Mouse (Mus musculus): ENCODE measurements around the gene Tnfrsf25. TPM values are rescaled to one million over a fixed set of nuclear protein-coding genes. Genes with fewer than 3 reads are reported as not detected.

Gene Tnfrsf25
- polyA plus RNA-seq, 1 experiment from 2014 or later, result 0.94 TPM

DNA sequence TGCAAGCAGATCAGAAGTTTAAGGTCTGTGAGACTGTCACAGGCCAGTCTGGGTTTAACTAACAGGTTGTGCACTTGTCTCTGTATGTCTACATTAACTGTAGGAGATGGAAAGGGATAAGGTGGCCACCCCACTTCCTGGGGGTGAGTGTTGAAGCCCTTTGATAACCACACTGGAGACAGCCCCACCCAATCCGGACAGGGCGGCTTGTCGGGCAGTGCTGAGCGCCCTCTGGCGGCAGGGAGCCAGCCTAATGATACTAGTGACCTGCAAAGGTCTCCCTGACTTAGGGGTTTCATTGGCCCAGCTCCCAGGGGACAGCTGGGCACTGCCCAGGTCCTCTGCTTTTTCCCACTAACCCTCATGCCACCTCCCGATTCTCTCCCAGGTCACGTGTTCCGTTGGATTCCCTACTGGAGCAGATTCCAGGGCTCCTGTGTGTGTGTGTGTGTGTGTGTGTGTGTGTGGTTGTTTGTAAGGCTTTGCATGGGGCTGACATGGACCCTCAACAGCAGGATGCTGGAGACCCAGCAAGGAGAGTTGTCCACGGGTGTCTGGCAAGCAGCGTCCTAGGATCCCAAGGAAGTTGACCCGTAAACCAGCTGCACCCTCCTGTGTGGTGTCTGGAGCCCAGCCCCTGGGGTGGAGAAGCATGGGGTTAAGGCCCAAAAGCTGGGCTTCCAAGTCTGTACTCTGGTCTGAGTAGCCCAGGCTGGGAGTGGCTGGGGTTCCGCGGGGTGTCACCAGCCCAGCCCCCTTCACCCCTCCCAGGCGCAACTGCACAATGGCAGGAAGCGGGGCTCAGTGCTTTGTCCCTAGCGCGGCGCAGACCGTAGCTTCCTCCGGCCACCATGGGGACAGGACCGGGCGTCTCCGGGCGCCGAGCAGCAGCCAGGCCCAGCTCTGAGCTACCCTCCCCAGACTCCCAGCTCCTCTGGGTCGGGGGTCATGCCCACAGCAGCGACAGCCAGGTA, 19.5 kb upstream of the Tnfrsf25 start:
- ATAC-seq (replicated peaks; ENCODE audit: insufficient number of reproducible peaks, insufficient read depth, low FRiP score, low read depth), result peak; percentile 53
- peaks cover 37% of the 10 kb centered on the region for H3K4me1 ChIP-seq (replicated peaks)
- 36% methylated on average over 27 of the region's 27 CpGs for WGBS
- no peaks in the 10 kb centered on the region for H3K27me3 ChIP-seq
- no peaks in the 10 kb centered on the region for H3K9me3 ChIP-seq (replicated peaks)
- peak overlapping the region; percentile 52 for H3K4me2 ChIP-seq
- peak overlapping the region; percentile 47 for H3K4me3 ChIP-seq
- H3K27ac ChIP-seq, result peak overlapping the region; percentile 81
- no peaks in the 10 kb centered on the region for H3K36me3 ChIP-seq
- H3K9ac ChIP-seq, result peak overlapping the region; percentile 10

DNA sequence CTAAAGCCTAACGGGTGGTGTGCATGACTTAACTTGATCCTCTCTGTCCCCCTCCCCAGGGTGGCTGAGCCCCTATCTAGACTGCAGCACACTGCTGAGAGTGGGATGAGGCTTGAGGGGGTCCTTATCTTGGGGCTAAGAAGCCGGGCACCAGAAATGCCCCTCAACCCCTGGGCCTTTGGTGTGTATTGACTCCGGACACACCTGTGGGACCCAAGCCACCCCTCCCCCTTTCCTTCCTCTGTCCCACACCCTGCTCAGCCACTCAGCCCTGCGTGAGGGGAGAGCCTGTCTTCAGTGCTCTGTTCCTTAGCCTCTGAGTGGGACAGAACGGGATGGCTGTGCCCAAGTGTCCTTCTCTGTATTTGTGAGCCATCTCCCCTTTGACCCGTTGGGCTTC, 18.8 kb upstream of the Tnfrsf25 start:
- 40% methylated on average over 6 of the region's 6 CpGs for WGBS
- peak overlapping the region; percentile 52 for H3K4me2 ChIP-seq
- peak overlapping the region; percentile 10 for H3K9ac ChIP-seq
- 0 out of 2 replicates have a peak, but pooled peaks have one; percentile 23 for ATAC-seq (replicated peaks; ENCODE audit: insufficient number of reproducible peaks, insufficient read depth, low FRiP score, low read depth)
- H3K36me3 ChIP-seq, result peaks cover under 1% of the 10 kb centered on the region; the same call in 1 of the 2 replicates
- H3K27ac ChIP-seq, result peak overlapping the region; percentile 81
- no peaks in the 10 kb centered on the region for H3K27me3 ChIP-seq
- H3K9me3 ChIP-seq (replicated peaks), result no peaks in the 10 kb centered on the region
- peaks cover 43% of the 10 kb centered on the region for H3K4me1 ChIP-seq (replicated peaks)
- H3K4me3 ChIP-seq, result peak overlapping the region; percentile 47

DNA sequence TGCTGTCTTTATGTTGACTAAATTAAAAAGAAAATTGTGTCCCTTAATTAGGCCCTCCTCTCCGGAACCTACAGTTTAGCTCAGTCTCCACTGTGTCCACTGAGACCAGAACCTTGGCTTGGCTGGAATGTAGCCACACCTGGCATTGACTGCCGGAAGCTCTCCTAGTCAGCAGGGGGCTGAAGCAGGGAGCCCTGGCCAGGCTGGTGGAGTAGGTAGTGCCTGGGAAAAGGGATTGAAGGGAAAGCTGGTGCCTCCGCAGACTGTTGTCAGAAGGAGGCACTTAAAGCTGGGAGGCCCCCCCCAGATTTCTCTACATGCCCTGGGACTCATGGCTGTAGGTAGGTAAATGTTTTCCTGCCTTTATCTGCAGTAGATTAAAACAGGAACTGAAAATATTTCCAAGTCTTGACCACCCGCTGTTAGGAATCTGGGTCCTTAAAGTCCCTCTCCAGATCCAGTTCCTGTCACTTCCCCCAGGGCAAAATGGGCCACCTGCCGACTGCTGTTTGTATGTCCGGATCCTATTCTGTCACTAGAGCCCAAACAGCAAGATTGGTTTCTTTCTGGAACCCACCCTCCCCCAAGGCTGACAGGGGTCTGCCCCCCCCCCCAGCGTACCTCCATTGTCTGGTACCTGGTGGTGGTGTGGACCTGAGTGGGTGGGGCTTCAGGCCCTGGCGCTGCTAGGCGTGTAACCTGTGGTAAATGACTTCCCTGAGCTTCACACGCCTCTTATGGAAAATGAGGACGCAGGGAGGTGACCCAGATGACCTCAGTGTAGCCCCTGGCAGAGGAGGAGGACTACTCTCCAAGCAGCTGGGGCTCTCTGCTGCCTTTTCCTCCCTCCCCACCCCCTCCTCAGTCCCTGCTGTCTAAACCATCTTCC, 17.6 kb upstream of the Tnfrsf25 start:
- ATAC-seq (replicated peaks; ENCODE audit: insufficient number of reproducible peaks, insufficient read depth, low FRiP score, low read depth), result no peak
- 39% methylated on average over 11 of the region's 11 CpGs for WGBS
- H3K4me1 ChIP-seq (replicated peaks), result peaks cover 35% of the 10 kb centered on the region

DNA sequence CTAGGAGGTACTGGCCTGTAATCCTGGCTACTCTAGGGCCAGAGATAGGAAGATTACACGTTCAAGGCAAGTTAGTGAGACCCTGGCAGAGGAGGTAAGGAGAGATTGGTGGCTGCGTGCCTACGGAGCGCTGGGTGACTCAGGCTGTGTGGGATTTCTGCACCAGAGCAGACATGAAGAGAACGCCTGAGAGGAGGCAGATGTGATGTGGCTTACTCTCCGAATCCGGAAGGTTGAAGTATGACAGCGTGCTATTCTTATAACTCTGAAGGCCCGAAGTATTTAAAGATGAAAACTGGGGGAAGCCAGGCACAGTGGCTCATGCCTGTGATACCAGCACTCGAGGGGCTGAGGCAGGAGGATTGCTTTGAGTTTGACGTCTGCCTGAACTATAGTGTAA, 15.2 kb upstream of the Tnfrsf25 start:
- H3K9me3 ChIP-seq (replicated peaks), result no peaks in the 10 kb centered on the region
- H3K4me2 ChIP-seq, result no peak overlapping the region
- ATAC-seq (replicated peaks; ENCODE audit: insufficient number of reproducible peaks, insufficient read depth, low FRiP score, low read depth), result no peak
- H3K4me3 ChIP-seq, result no peak overlapping the region
- peaks cover 33% of the 10 kb centered on the region for H3K4me1 ChIP-seq (replicated peaks)
- WGBS, result 47% methylated on average over 11 of the region's 11 CpGs
- H3K36me3 ChIP-seq, result peaks cover 27% of the 10 kb centered on the region
- H3K9ac ChIP-seq, result no peak overlapping the region; the same call in 1 of the 2 replicates
- peak overlapping the region; percentile 75 for H3K27ac ChIP-seq
- no peaks in the 10 kb centered on the region for H3K27me3 ChIP-seq

More for the DNA sequence above, 17.6 kb upstream of the Tnfrsf25 start:
- peak overlapping the region; percentile 51 for H3K27ac ChIP-seq
- H3K9me3 ChIP-seq (replicated peaks), result no peaks in the 10 kb centered on the region
- H3K27me3 ChIP-seq, result no peaks in the 10 kb centered on the region
- peak overlapping the region; percentile 52 for H3K4me2 ChIP-seq
- no peak overlapping the region for H3K9ac ChIP-seq
- peak overlapping the region; percentile 47 for H3K4me3 ChIP-seq
- peaks cover 11% of the 10 kb centered on the region; the same call in 1 of the 2 replicates for H3K36me3 ChIP-seq

DNA sequence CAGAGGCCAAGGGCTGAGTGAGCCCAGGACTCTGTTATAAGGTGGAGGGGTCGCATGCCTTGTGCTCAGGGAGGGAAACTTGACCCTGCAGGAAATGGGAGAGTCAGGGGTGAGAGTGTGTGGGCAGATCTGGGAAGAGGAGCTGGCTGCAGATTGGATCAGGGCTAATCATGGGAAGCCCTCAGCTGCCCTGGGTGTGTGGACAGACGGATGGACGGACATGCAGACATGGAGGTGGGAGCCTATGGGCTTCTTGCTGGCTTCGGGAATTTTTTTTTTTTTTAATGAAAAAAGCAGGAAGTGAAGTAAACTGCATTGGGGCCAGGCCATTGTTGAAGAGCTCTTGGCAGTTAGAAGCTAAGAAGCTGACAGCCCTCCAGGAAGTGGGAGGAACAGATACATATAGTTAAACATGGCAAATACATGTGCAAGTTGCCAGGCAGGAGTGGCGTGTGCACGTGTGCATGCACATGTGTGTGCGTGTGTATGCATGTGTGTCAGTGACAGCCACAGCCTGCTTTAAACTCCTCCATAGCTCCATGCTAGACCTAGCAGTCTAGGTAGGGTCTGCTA, 14.6 kb upstream of the Tnfrsf25 start:
- no peak overlapping the region for H3K4me2 ChIP-seq

DNA sequence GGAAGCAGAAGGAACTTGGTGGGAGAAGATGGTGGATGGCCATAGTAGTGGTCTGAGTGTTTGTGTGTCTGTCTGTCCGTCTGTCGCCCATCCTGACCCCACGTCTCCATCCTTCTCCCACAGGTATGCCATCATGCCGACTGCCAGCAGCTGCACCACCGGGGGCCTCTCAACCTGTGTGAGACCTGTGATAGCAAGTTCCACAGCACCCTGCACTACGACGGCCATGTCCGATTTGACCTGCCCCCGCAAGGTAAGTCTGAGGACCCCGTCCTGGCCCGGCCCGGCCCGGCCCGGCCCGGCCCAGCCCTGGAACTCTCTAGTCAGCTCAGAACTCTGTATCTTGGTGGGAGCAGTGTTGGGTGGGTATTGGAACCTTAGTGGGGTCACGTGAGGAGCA, 13.8 kb upstream of the Tnfrsf25 start:
- no peak overlapping the region for H3K9ac ChIP-seq
- no peak for ATAC-seq (replicated peaks; ENCODE audit: insufficient number of reproducible peaks, insufficient read depth, low FRiP score, low read depth)
- WGBS, result 92% methylated on average over 16 of the region's 16 CpGs
- H3K4me3 ChIP-seq, result no peak overlapping the region
- no peaks in the 10 kb centered on the region for H3K27me3 ChIP-seq
- peaks cover 34% of the 10 kb centered on the region for H3K36me3 ChIP-seq
- H3K4me1 ChIP-seq (replicated peaks), result peaks cover 24% of the 10 kb centered on the region
- H3K27ac ChIP-seq, result peak overlapping the region; percentile 43; the same call in 1 of the 2 replicates
- H3K4me2 ChIP-seq, result no peak overlapping the region
- no peaks in the 10 kb centered on the region for H3K9me3 ChIP-seq (replicated peaks)

More for the DNA sequence above, 14.6 kb upstream of the Tnfrsf25 start:
- no peak for ATAC-seq (replicated peaks; ENCODE audit: insufficient number of reproducible peaks, insufficient read depth, low FRiP score, low read depth)
- no peak overlapping the region for H3K9ac ChIP-seq
- peaks cover 32% of the 10 kb centered on the region for H3K36me3 ChIP-seq
- peak overlapping the region; percentile 75 for H3K27ac ChIP-seq
- WGBS, result 53% methylated on average over 7 of the region's 7 CpGs
- no peak overlapping the region for H3K4me3 ChIP-seq
- H3K27me3 ChIP-seq, result no peaks in the 10 kb centered on the region
- no peaks in the 10 kb centered on the region for H3K9me3 ChIP-seq (replicated peaks)
- H3K4me1 ChIP-seq (replicated peaks), result peaks cover 27% of the 10 kb centered on the region

DNA sequence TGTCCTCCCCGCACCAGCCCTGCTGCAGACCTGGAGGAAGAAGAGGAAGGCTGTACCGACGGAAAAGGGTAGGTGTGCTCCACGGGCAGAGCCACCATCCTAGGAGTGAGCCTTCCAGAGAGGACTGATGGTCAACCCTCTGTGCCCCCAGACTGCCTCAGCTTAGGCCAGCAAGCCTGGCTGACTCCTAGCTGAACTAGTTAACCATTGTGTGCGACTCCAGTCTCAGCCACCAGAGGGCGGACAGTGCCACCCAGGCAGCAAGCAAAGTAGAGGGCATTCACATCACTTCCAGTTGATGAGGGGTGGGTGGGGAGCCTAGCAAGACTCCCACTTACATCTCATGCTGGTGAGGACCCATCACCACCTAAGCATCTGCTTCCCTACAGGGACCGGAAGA, 12.7 kb upstream of the Tnfrsf25 start:
- Histone ChIP-seq H3K4me1 (replicated peaks) (peaks cover 33% of the 10 kb centered on the region), H3K27me3 (no peaks in the 10 kb centered on the region), H3K4me3 (no peak overlapping the region), H3K27ac (no peak overlapping the region), H3K9ac (no peak overlapping the region), H3K36me3 (peaks cover 34% of the 10 kb centered on the region), H3K4me2 (no peak overlapping the region), H3K9me3 (replicated peaks) (no peaks in the 10 kb centered on the region)
- no peak for ATAC-seq (replicated peaks; ENCODE audit: insufficient number of reproducible peaks, insufficient read depth, low FRiP score, low read depth)
- 45% methylated on average over 7 of the region's 7 CpGs for WGBS

DNA sequence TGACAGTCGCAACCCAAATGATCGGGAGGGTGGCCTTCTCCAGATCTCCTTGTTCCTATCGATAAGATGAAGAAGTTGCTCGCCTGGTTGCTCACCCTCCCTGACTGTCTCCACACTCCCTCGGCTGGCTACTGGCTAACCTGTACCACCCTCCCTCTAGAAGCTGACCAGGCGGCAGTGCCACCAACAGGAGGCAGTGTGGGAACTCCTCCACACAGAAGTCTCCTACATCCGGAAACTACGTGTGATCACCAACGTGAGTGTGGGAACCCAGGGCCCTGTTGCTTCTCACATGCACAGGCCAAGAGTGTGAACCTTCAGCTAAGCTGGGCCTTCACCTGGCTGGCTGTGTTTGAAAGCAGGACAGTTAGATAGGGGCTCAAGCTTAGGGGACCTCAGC, 9.0 kb upstream of the Tnfrsf25 start:
- no peaks in the 10 kb centered on the region for H3K9me3 ChIP-seq (replicated peaks)
- no peak overlapping the region for H3K4me3 ChIP-seq
- H3K27me3 ChIP-seq, result no peaks in the 10 kb centered on the region
- peaks cover 22% of the 10 kb centered on the region for H3K4me1 ChIP-seq (replicated peaks)
- WGBS, result 63% methylated on average over 9 of the region's 9 CpGs
- no peak overlapping the region for H3K9ac ChIP-seq
- H3K27ac ChIP-seq, result no peak overlapping the region
- peaks cover 55% of the 10 kb centered on the region for H3K36me3 ChIP-seq
- no peak for ATAC-seq (replicated peaks; ENCODE audit: insufficient number of reproducible peaks, insufficient read depth, low FRiP score, low read depth)
- H3K4me2 ChIP-seq, result no peak overlapping the region

DNA sequence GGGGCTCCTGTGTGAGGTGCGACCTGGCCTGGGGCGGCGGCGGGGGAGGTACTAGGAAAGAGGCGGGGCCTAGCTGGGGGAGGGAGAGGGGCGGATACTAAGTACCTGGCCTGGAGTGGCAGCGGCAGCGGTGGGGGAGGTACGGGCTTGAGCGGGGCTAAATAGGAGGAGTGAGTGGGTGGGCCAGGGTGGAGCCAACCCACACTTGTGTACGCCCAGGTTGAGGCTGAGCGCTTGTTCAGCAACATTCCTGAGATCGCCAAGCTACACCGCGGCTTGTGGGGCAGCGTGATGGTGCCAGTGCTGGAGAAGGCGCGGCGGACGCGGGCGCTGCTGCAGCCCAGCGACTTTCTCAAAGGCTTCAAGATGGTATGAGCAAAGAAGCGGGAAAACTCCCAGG, 8.2 kb upstream of the Tnfrsf25 start:
- Histone ChIP-seq H3K9ac (0 out of 2 replicates have a peak overlapping the region, but pooled peaks have one; percentile 23), H3K4me1 (replicated peaks) (peaks cover 18% of the 10 kb centered on the region), H3K27me3 (no peaks in the 10 kb centered on the region), H3K9me3 (replicated peaks) (no peaks in the 10 kb centered on the region), H3K36me3 (peaks cover 52% of the 10 kb centered on the region), H3K4me2 (peak overlapping the region; percentile 68), H3K4me3 (peak overlapping the region; percentile 39), H3K27ac (0 out of 2 replicates have a peak overlapping the region, but pooled peaks have one; percentile 33)
- ATAC-seq (replicated peaks; ENCODE audit: insufficient number of reproducible peaks, insufficient read depth, low FRiP score, low read depth), result peak; percentile 68
- 18% methylated on average over 24 of the region's 24 CpGs for WGBS

DNA sequence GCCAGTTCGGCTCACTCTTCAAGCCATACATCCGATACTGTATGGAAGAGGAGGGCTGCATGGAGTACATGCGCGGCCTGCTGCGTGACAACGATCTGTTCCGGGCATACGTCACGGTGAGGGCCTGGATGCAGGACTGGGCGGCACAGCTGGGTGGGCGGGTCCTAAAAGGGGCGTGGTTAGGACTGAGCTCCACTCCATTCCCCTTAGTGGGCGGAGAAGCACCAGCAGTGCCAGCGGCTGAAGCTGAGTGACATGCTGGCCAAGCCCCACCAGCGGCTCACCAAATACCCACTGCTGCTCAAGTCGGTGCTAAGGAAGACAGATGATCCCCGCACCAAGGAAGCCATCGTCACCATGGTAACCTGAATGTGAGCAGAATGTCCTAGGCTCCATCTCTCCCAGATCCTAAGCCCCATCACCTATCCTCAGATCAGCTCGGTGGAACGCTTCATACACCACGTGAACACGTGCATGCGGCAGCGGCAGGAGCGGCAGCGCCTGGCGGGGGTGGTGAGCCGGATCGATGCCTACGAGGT, 7.7 kb upstream of the Tnfrsf25 start:
- Histone ChIP-seq H3K36me3 (peaks cover 48% of the 10 kb centered on the region), H3K4me2 (peak overlapping the region; percentile 68), H3K9me3 (replicated peaks) (no peaks in the 10 kb centered on the region), H3K27me3 (no peaks in the 10 kb centered on the region), H3K4me1 (replicated peaks) (peaks cover 18% of the 10 kb centered on the region), H3K27ac (0 out of 2 replicates have a peak overlapping the region, but pooled peaks have one; percentile 33), H3K9ac (no peak overlapping the region), H3K4me3 (peak overlapping the region; percentile 39)
- ATAC-seq (replicated peaks; ENCODE audit: insufficient number of reproducible peaks, insufficient read depth, low FRiP score, low read depth), result peak; percentile 87
- WGBS, result 27% methylated on average over 30 of the region's 30 CpGs
